ENCODE assay signal across 8 mouse cellular contexts in genomic region chr4:117478101-117478673, GRCm38 (mm10). TPM values are rescaled to one million over a fixed set of nuclear protein-coding genes. Genes with fewer than 3 reads are reported as not detected.
DNase-seq lines count a peak whose midpoint lies in the region; ATAC-seq and TF ChIP-seq lines count a peak whose summit lies in the region.

No protein-coding gene starts in this region.

- no peaks in the 10 kb centered on the region for H3K36me3 ChIP-seq in embryonic facial prominence, embryonic 14.5 days (ENCODE audit: control insufficient read depth, insufficient read depth, low read length)
- H3K36me3 ChIP-seq in embryonic facial prominence, embryonic 10.5 days (replicated peaks), result no peaks in the 10 kb centered on the region
- H3K36me3 ChIP-seq in lung, embryonic 14.5 days (ENCODE audit: insufficient read depth), result no peaks in the 10 kb centered on the region

- no peaks in the 10 kb centered on the region for H3K9me3 ChIP-seq in embryonic facial prominence, embryonic 14.5 days (ENCODE audit: control insufficient read depth, low read length)
- H3K9me3 ChIP-seq in embryonic facial prominence, embryonic 10.5 days, result no peaks in the 10 kb centered on the region
- no peaks in the 10 kb centered on the region for H3K9me3 ChIP-seq in lung, embryonic 14.5 days (ENCODE audit: low read depth, low read length)

- H3K4me1 ChIP-seq in embryonic facial prominence, embryonic 14.5 days (ENCODE audit: control insufficient read depth, insufficient read depth, low read length), result 0 out of 2 replicates have a peak, but pooled peaks cover 3% of the 10 kb centered on the region
- H3K4me1 ChIP-seq in embryonic facial prominence, embryonic 10.5 days, result peaks cover 34% of the 10 kb centered on the region
- H3K4me1 ChIP-seq in lung, embryonic 14.5 days (ENCODE audit: insufficient read depth), result peaks cover 12% of the 10 kb centered on the region; the same call in 1 of the 2 replicates

- H3K9ac ChIP-seq in embryonic facial prominence, embryonic 14.5 days (ENCODE audit: low read depth, low read length), result no peak overlapping the region
- H3K9ac ChIP-seq in lung, embryonic 14.5 days, result no peak overlapping the region

- no peak overlapping the region for H3K27ac ChIP-seq in embryonic facial prominence, embryonic 14.5 days (replicated peaks; ENCODE audit: low read depth, low read length)
- no peak overlapping the region for H3K27ac ChIP-seq in embryonic facial prominence, embryonic 10.5 days (replicated peaks)
- no peak overlapping the region for H3K27ac ChIP-seq in lung, embryonic 14.5 days (ENCODE audit: low read depth)

- WGBS in embryonic facial prominence, embryonic 14.5 days, result 60% methylated on average over 15 of the region's 15 CpGs
- WGBS in embryonic facial prominence, embryonic 10.5 days, result 70% methylated on average over 15 of the region's 15 CpGs
- WGBS in lung, embryonic 14.5 days, result 33% methylated on average over 15 of the region's 15 CpGs

- H3K4me3 ChIP-seq in embryonic facial prominence, embryonic 14.5 days (ENCODE audit: low read depth, low read length), result no peak overlapping the region
- H3K4me3 ChIP-seq in embryonic facial prominence, embryonic 10.5 days, result no peak overlapping the region
- no peak overlapping the region for H3K4me3 ChIP-seq in lung, embryonic 14.5 days (ENCODE audit: low read depth, low read length)

- no peak for TF ChIP-seq CTCF in lung, embryonic 14.5 days (IDR thresholded peaks at IDR 0.05; ENCODE audit: low read depth)

- no peak for DNase-seq in embryonic facial prominence, embryonic 14.5 days (ENCODE audit: low spot score)
- no peak for DNase-seq in embryonic facial prominence, embryonic 10.5 days (ENCODE audit: low spot score)
- DNase-seq in CD4-positive helper T cell, adult 2 months (ENCODE audit: low read depth, low spot score), result peak; percentile 74
- peak; percentile 55 to 57 for DNase-seq in heart, postnatal 10 days
- peak; percentile 59 for DNase-seq in lung, embryonic 14.5 days
- peak; percentile 72 for DNase-seq in thymus, postnatal 4 days
- DNase-seq in gastrocnemius, postnatal 25 days, result no peak
- DNase-seq in neural tube, embryonic 10.5 days (ENCODE audit: extremely low spot score, low spot score), result no peak

- no peak overlapping the region for H3K4me2 ChIP-seq in embryonic facial prominence, embryonic 14.5 days (ENCODE audit: low read depth, low read length)
- H3K4me2 ChIP-seq in lung, embryonic 14.5 days, result 0 out of 2 replicates have a peak overlapping the region, but pooled peaks have one; percentile 18

- ATAC-seq in embryonic facial prominence, embryonic 14.5 days (ENCODE audit: low read depth), result peak; percentile 62; the same call in 1 of the 2 replicates
- 0 out of 2 replicates have a peak, but pooled peaks have one; percentile 4 for ATAC-seq in lung, embryonic 14.5 days (ENCODE audit: insufficient read depth)

- intact Hi-C loops in heart, postnatal 10 days (cut with DNase I), result no loop called here

- H3K27me3 ChIP-seq in embryonic facial prominence, embryonic 14.5 days (replicated peaks; ENCODE audit: control insufficient read depth, insufficient read depth, low read length), result peaks cover 1% of the 10 kb centered on the region; the same call in 1 of the 2 replicates
- H3K27me3 ChIP-seq in embryonic facial prominence, embryonic 10.5 days (replicated peaks; ENCODE audit: low read depth, poor library complexity, severe bottlenecking), result peaks cover 58% of the 10 kb centered on the region
- peaks cover 24% of the 10 kb centered on the region; the same call in 1 of the 2 replicates for H3K27me3 ChIP-seq in lung, embryonic 14.5 days (ENCODE audit: insufficient read depth, low read length)

RNA-seq across cellular contexts. Expression of gene Rnf220, which starts 18.7 kb away (rescaled TPM):
- polyA plus RNA-seq in embryonic facial prominence, embryonic 14.5 days (2014; fragmentation: Nextera tagmentation; extraction: Ambion mirVana), result 56.3 and 62.4 TPM in 2 replicates
- 94.6 and 94.8 TPM in 2 replicates for polyA plus RNA-seq in embryonic facial prominence, embryonic 10.5 days (2016; fragmentation: Nextera tagmentation; extraction: Ambion mirVana)
- 10 to 100 TPM; 42.0 to 43.3 TPM for total RNA-seq in heart, postnatal 10 days (2021)
- 65.4 and 76.1 TPM in 2 replicates for polyA plus RNA-seq in lung, embryonic 14.5 days (2014; fragmentation: Nextera tagmentation; extraction: Ambion mirVana)
- total RNA-seq in gastrocnemius, postnatal 25 days (2021), result 10 to 100 TPM; 48.0 to 49.1 TPM

Comparison
In these comparisons a context has a peak if more than half of its experiments do, and no peak if none do; other contexts are left out.
1. DNase-seq: peak in CD4-positive helper T cell, adult 2 months (single experiment), heart, postnatal 10 days (2 of 2), lung, embryonic 14.5 days (single experiment) and thymus, postnatal 4 days (single experiment); none in embryonic facial prominence, embryonic 14.5 days (single experiment), embryonic facial prominence, embryonic 10.5 days (single experiment), gastrocnemius, postnatal 25 days (single experiment) and neural tube, embryonic 10.5 days (single experiment).